Mouse (Mus musculus) liver, postnatal 0 days (tissue): ENCODE measurements around the gene Prickle3.

Source experiments
- CTCF ChIP-seq: sonication (generic); IDR thresholded peaks from 2 replicates; pipeline ENCODE4 v1.5.1; 2016; ENCODE audit warnings: antibody characterized with exemption, low read depth
- EP300 ChIP-seq: IDR thresholded peaks from 2 replicates; pipeline ENCODE4 v1.6.1; 2016; ENCODE audit warnings: antibody characterized with exemption, low read depth, mild to moderate bottlenecking

DNA sequence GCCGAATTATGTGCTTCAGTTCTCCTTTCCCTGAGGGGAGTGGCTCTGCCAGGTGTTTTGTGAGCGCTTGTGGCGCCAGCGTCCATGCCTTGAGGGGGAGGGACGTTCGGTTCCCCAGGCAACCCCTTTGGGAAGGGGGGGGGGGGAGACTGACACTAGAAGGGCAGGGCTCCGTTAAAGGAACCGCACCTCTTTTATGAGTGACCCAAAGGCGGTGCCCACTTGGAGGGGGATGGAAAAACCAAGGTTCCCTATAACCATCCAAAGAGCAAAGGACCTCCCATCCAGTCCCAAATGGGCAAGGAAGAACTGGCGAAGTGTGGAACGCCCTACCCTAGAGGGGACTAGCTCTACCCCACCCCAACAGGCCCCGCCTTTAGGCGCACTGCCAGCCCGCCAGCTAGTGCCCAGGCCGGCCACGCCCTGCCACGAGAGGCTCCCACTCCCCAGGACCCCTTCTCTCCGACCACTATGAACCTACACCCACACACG, 13.4 kb downstream of the Prickle3 start:
- TF ChIP-seq EP300: no peak
- TF ChIP-seq CTCF: no peak
